Mouse (Mus musculus) bone marrow, adult 2 months (tissue): Measurements from ENCODE around the gene Cbfa2t2.

Experiments used
- CTCF ChIP-seq: fragments of 200-500 bp; IDR thresholded peaks from 2 replicates; pipeline ENCODE4 v1.5.1; 2011; ENCODE audit warnings: low read length, control low read depth; ENCODE audit not compliant: control insufficient read depth, insufficient read depth
- POLR2A ChIP-seq: fragments of 200-500 bp; IDR thresholded peaks from 2 replicates; pipeline ENCODE4 v1.6.1; 2011; ENCODE audit warnings: low read depth, mild to moderate bottlenecking, control low read depth, low read length, borderline replicate concordance; ENCODE audit not compliant: control insufficient read depth

DNA sequence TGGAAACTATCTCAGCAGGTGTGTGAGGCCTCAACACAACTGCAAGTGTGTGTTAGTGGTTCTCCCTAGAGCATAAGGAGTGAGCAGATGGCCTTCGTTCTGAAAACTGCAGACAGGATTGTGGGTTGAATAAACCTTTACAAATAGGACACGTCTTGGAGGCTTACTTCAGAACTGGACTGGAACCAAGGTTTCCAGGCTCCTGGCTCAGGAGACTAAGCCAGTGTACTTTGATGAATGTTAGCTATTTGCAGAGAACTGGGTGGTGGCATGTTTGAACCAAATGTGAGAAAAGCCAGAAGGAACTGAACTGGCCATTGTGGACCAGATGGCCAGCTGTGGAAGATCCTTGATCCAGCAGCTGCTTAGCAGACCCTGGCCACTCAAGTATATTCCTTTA is 102.0 kb downstream of the Cbfa2t2 start:
- TF ChIP-seq POLR2A, result no peak
- TF ChIP-seq CTCF, result no peak
